ENCODE assay signal across 8 mouse cellular contexts in the genomic region with DNA sequence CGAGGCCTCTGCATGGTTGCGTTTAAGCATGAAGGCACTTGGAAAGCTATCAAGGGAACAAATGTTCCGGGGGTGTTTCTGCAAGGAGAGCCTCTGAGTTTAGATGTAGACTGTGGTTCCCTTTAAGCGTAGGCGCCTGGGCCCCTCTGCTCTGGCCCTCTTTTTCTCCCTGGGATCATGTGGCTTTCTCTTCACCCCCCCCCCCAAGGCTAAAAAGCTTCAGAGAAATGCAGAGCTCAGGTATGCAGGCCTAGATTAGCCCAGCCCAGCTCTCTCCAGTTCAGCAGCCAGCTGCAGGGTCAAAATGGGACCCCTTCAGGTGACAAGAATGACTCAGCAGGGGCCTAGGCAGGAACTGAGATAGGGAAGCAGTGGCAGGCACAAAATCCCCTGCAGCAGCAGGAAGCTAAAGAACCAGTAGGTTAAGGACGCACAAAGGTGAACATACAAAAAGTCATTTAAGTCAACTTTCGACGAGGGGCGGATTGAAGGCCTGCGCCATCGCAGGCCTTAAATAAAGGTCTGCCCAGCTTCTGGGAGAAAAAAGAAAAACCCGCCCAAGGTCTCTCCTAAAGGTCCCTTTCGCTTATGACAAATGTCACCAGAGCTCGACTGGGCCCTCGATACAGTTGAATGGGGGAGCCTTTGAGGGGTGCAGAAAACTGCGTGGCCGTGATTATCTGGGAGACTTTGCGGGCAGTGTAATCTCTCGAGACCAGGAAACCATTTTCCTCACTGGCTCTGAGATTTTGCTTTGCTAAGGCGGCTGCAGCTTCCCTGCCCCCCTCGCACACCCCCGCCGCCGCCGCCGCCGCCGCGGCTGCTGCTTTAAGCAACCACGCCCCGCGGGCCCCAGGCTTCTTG. TPM values are rescaled to one million over a fixed set of nuclear protein-coding genes. Genes with fewer than 3 reads are reported as not detected.
DNase-seq lines count a peak whose midpoint lies in the region; ATAC-seq and TF ChIP-seq lines count a peak whose summit lies in the region.

No protein-coding gene starts in this region.

- peak overlapping the region; percentile 75 for H3K4me3 ChIP-seq in erythroblast, embryonic 14.5 days (replicated peaks)
- peak overlapping the region; percentile 57 for H3K4me3 ChIP-seq in brown adipose tissue, adult 24 weeks (ENCODE audit: insufficient read depth, low read depth, low read length)
- H3K4me3 ChIP-seq in intestine, postnatal 0 days (ENCODE audit: low read depth, low read length): peak overlapping the region; percentile 50; the same call in 1 of the 2 replicates
- H3K4me3 ChIP-seq in limb, embryonic 13.5 days: peak overlapping the region; percentile 31
- H3K4me3 ChIP-seq in midbrain, embryonic 15.5 days: peak overlapping the region; percentile 68

- peak overlapping the region; percentile 42; the same call in 1 of the 2 replicates for H3K9ac ChIP-seq in intestine, postnatal 0 days (ENCODE audit: low read depth, low read length)
- peak overlapping the region; percentile 56 for H3K9ac ChIP-seq in limb, embryonic 13.5 days
- H3K9ac ChIP-seq in midbrain, embryonic 15.5 days: peak overlapping the region; percentile 56

- TF ChIP-seq CTCF in intestine, postnatal 0 days (IDR thresholded peaks at IDR 0.05; ENCODE audit: low read depth): no peak

- no peak for ATAC-seq in erythroblast, adult 5-6 weeks (replicated peaks; ENCODE audit: low FRiP score, poor library complexity, severe bottlenecking)
- ATAC-seq in intestine, postnatal 0 days: peak; percentile 28
- no peak; the same call in 1 of the 2 replicates for ATAC-seq in limb, embryonic 13.5 days (ENCODE audit: low FRiP score, low read depth)
- ATAC-seq in midbrain, embryonic 15.5 days (replicated peaks): no peak

- H3K4me1 ChIP-seq in erythroblast, embryonic 14.5 days (ENCODE audit: control insufficient read depth): peaks cover 14% of the 10 kb centered on the region
- 0 out of 2 replicates have a peak, but pooled peaks cover 2% of the 10 kb centered on the region for H3K4me1 ChIP-seq in brown adipose tissue, adult 24 weeks (ENCODE audit: control insufficient read depth, insufficient read depth, insufficient read length, low read length)
- H3K4me1 ChIP-seq in intestine, postnatal 0 days (replicated peaks; ENCODE audit: control insufficient read depth, insufficient read depth, low read length): no peaks in the 10 kb centered on the region
- peaks cover 6% of the 10 kb centered on the region; the same call in 1 of the 2 replicates for H3K4me1 ChIP-seq in limb, embryonic 13.5 days
- peaks cover 6% of the 10 kb centered on the region for H3K4me1 ChIP-seq in midbrain, embryonic 15.5 days

- peak overlapping the region; percentile 86 for H3K27ac ChIP-seq in brown adipose tissue, adult 24 weeks (replicated peaks; ENCODE audit: low read depth, low read length)
- peak overlapping the region; percentile 92 for H3K27ac ChIP-seq in intestine, postnatal 0 days (ENCODE audit: low read depth, low read length)
- peak overlapping the region; percentile 91 for H3K27ac ChIP-seq in limb, embryonic 13.5 days
- peak overlapping the region; percentile 93 for H3K27ac ChIP-seq in midbrain, embryonic 15.5 days

- H3K36me3 ChIP-seq in erythroblast, embryonic 14.5 days (ENCODE audit: control insufficient read depth): peaks cover 16% of the 10 kb centered on the region
- no peaks in the 10 kb centered on the region for H3K36me3 ChIP-seq in intestine, postnatal 0 days (ENCODE audit: control insufficient read depth, insufficient read depth)
- H3K36me3 ChIP-seq in limb, embryonic 13.5 days: peaks cover 3% of the 10 kb centered on the region; the same call in 1 of the 2 replicates
- no peaks in the 10 kb centered on the region for H3K36me3 ChIP-seq in midbrain, embryonic 15.5 days (replicated peaks)

- 24% methylated on average over 22 of the region's 32 CpGs for WGBS in intestine, postnatal 0 days
- WGBS in limb, embryonic 13.5 days: 28% methylated on average over 32 of the region's 32 CpGs
- 34% methylated on average over 20 of the region's 32 CpGs for WGBS in midbrain, embryonic 15.5 days

- peak; percentile 25 to 31 for DNase-seq in frontal cortex, postnatal 10 days (ENCODE audit: low spot score in 2 of 2)
- peak; percentile 24 to 50 for DNase-seq in thymus, adult 18-20 months

- no peaks in the 10 kb centered on the region for H3K27me3 ChIP-seq in erythroblast, embryonic 14.5 days (ENCODE audit: control insufficient read depth)
- no peaks in the 10 kb centered on the region for H3K27me3 ChIP-seq in intestine, postnatal 0 days (replicated peaks; ENCODE audit: control insufficient read depth, insufficient read depth, low read length)
- peaks cover 6% of the 10 kb centered on the region; the same call in 1 of the 2 replicates for H3K27me3 ChIP-seq in limb, embryonic 13.5 days
- H3K27me3 ChIP-seq in midbrain, embryonic 15.5 days (replicated peaks): no peaks in the 10 kb centered on the region

- H3K9me3 ChIP-seq in erythroblast, embryonic 14.5 days (ENCODE audit: control insufficient read depth, low read length): peaks cover 10% of the 10 kb centered on the region
- H3K9me3 ChIP-seq in intestine, postnatal 0 days (ENCODE audit: control insufficient read depth): no peaks in the 10 kb centered on the region
- no peaks in the 10 kb centered on the region for H3K9me3 ChIP-seq in limb, embryonic 13.5 days
- no peaks in the 10 kb centered on the region for H3K9me3 ChIP-seq in midbrain, embryonic 15.5 days

- peak overlapping the region; percentile 55 for H3K4me2 ChIP-seq in intestine, postnatal 0 days (replicated peaks; ENCODE audit: low read depth)
- H3K4me2 ChIP-seq in limb, embryonic 13.5 days (replicated peaks): peak overlapping the region; percentile 56
- H3K4me2 ChIP-seq in midbrain, embryonic 15.5 days: peak overlapping the region; percentile 48

RNA-seq across cellular contexts. Expression of gene Rbbp7, which starts 0.7 kb away (rescaled TPM):
- polyA plus RNA-seq in erythroblast, embryonic 14.5 days (2012): 4.7 and 6.8 TPM in 2 replicates
- 63.5 and 86.1 TPM in 2 replicates for total RNA-seq in erythroblast, adult 5-6 weeks (2015; ENCODE audit: low replicate concordance)
- 42.3 and 53.1 TPM in 2 replicates for total RNA-seq in erythroblast, adult 5-6 weeks (2017; ENCODE audit: low replicate concordance)
- polyA plus RNA-seq in brown adipose tissue, adult 24 weeks (2012; ENCODE audit: insufficient read depth, insufficient read length, missing spikeins): 57.3 and 65.9 TPM in 2 replicates
- polyA plus RNA-seq in intestine, postnatal 0 days (2015; fragmentation: Nextera tagmentation; extraction: Ambion mirVana): 233 and 235 TPM in 2 replicates
- polyA plus RNA-seq in limb, embryonic 13.5 days (2015; fragmentation: Nextera tagmentation; extraction: Ambion mirVana): 491 and 493 TPM in 2 replicates
- 201 and 210 TPM in 2 replicates for polyA plus RNA-seq in midbrain, embryonic 15.5 days (2015; fragmentation: Nextera tagmentation; extraction: Ambion mirVana)
